Mouse (Mus musculus) spleen, adult 2 months (tissue): ENCODE data around the gene Fezf1.

Source experiments
- CTCF ChIP-seq: fragments of 200-500 bp; IDR thresholded peaks from 2 replicates; pipeline ENCODE4 v1.5.1; 2011; ENCODE audit warnings: mild to moderate bottlenecking, inconsistent platforms; ENCODE audit not compliant: insufficient read depth, insufficient read length, insufficient replicate concordance; ENCODE audit errors: extremely low read depth
- POLR2A ChIP-seq: fragments of 200-500 bp; IDR thresholded peaks from 2 replicates; pipeline ENCODE4 v1.6.1; 2011; ENCODE audit warnings: low read depth, low read length, inconsistent platforms

- TF ChIP-seq POLR2A (no peak), CTCF (no peak)
Observed at GRCm38 (mm10) chr6:23272979-23273378, 24.8 kb upstream of the Fezf1 start.
